17 mouse cellular contexts compared by ENCODE assay signal in the genomic region with DNA sequence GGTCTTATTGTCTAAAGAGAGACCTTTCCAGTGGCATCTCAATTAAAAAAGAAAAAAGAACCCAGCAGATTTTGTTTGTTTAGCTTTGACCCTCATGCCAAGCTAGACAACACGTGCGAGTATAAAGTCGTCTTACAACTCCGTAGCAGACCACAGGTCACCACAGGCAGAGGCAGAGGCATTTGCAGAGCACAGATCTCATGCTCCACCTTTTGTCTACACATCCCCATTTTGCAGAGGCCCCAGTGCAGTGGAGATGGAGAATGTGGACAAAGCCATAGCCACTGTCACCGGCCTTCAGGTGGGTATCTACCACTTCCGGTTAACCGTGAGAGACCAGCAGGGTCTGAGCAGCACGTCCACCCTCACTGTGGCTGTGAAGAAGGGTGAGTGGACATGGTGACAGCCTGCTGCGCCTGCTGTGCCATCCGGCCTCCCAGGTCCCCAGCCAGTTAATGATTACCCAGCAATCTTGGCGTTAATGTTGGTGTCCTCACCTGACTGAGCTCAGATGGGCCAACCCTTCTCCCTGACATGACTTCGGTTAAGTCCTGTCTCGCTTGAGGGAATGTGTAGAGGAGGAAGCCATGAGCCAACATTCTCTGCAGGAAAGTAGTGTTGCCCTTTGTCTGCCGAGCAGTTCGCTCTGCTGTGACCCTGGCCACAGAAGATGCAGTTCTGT. TPM values are rescaled to one million over a fixed set of nuclear protein-coding genes. Genes with fewer than 3 reads are reported as not detected.
A peak's percentile ranks its signal among the peaks of the same experiment; 100 is the strongest.
DNase-seq lines count a peak whose midpoint lies in the region; ATAC-seq and TF ChIP-seq lines count a peak whose summit lies in the region.
"Had no signal": no experiment of that assay in that cellular context is flagged by ENCODE, and none has a peak within 500 bp of the region (broad histone marks: within the 10 kb centered on the region; RNA-seq: fewer than 3 reads in every experiment).

No protein-coding gene starts in this region.

- H3K9me3 ChIP-seq in intestine, embryonic 14.5 days (ENCODE audit: control insufficient read depth, low read length): peaks cover 2% of the 10 kb centered on the region; the same call in 1 of the 2 replicates
- H3K9me3 ChIP-seq in kidney, embryonic 14.5 days (ENCODE audit: control insufficient read depth, low read length): peaks cover 9% of the 10 kb centered on the region; the same call in 1 of the 2 replicates
- 0 out of 2 replicates have a peak, but pooled peaks cover 2% of the 10 kb centered on the region for H3K9me3 ChIP-seq in midbrain, embryonic 14.5 days (ENCODE audit: control insufficient read depth, low read length)

- ATAC-seq in Patski: peak; percentile 91
- ATAC-seq in intestine, embryonic 14.5 days (replicated peaks; ENCODE audit: low FRiP score, low TSS enrichment, low read depth): peak; percentile 78
- ATAC-seq in kidney, embryonic 14.5 days (ENCODE audit: low FRiP score, low TSS enrichment): peak; percentile 91
- ATAC-seq in midbrain, embryonic 14.5 days (ENCODE audit: low FRiP score, low TSS enrichment): no peak
- ATAC-seq: forebrain, embryonic 14.5 days had no signal

- no peak overlapping the region for H3K4me2 ChIP-seq in intestine, embryonic 14.5 days (ENCODE audit: low read length)
- no peak overlapping the region for H3K4me2 ChIP-seq in kidney, embryonic 14.5 days (replicated peaks; ENCODE audit: low read depth, low read length)
- no peak overlapping the region for H3K4me2 ChIP-seq in midbrain, embryonic 14.5 days (ENCODE audit: low read length)
- H3K4me2 ChIP-seq: neural tube, embryonic 12.5 days had no signal

- no peak for TF ChIP-seq POLR2A in cerebellum, adult 2 months (IDR thresholded peaks at IDR 0.05; ENCODE audit: borderline replicate concordance, insufficient read depth, low read length)

- peak; percentile 73 for DNase-seq in Patski (ENCODE audit: low read depth, low spot score)
- peak; percentile 57 for DNase-seq in intestine, embryonic 14.5 days (ENCODE audit: low spot score)
- peak; percentile 91 for DNase-seq in large intestine, adult 2 months (ENCODE audit: low read depth, low spot score)
- no peak for DNase-seq in gastrocnemius, adult 18-20 months (ENCODE audit: low spot score)
- DNase-seq in midbrain, embryonic 14.5 days: no peak
- no peak for DNase-seq in spleen, adult 18-20 months
- DNase-seq in cerebellum, adult 2 months: no peak
- DNase-seq: adrenal gland, postnatal 25 days; cerebellum, adult 9-11 months; heart, postnatal 4 days; lung, adult 2 months had no signal

- CTCF ChIA-PET in Patski (lab: Charles Lee): interaction anchor here (0.7 to 1.4 kb wide), 2 partner anchors 31 to 41 kb away, joined by 3 read pairs; no protein-coding TSS in a partner anchor

- no peak overlapping the region for H3K4me3 ChIP-seq in intestine, embryonic 14.5 days (ENCODE audit: low read depth, low read length)
- H3K4me3 ChIP-seq in kidney, embryonic 14.5 days (ENCODE audit: low read length): no peak overlapping the region
- H3K4me3 ChIP-seq in midbrain, embryonic 14.5 days (replicated peaks; ENCODE audit: low read depth, low read length): no peak overlapping the region
- H3K4me3 ChIP-seq in cerebellum, adult 2 months (replicated peaks; ENCODE audit: insufficient read depth, low read depth, low read length): no peak overlapping the region
- H3K4me3 ChIP-seq: heart, embryonic 10.5 days; neural tube, embryonic 12.5 days had no signal

- POLR2A ChIA-PET in Patski (lab: Charles Lee): no interaction called here

- H3K9ac ChIP-seq in intestine, embryonic 14.5 days (ENCODE audit: low read length): no peak overlapping the region
- H3K9ac ChIP-seq in kidney, embryonic 14.5 days (ENCODE audit: low read depth, low read length): no peak overlapping the region
- H3K9ac ChIP-seq in midbrain, embryonic 14.5 days (replicated peaks; ENCODE audit: low read length): no peak overlapping the region
- H3K9ac ChIP-seq: neural tube, embryonic 12.5 days had no signal

- H3K36me3 ChIP-seq in intestine, embryonic 14.5 days (ENCODE audit: control insufficient read depth, insufficient read depth, low read length): no peaks in the 10 kb centered on the region
- no peaks in the 10 kb centered on the region for H3K36me3 ChIP-seq in kidney, embryonic 14.5 days (ENCODE audit: control insufficient read depth, insufficient read depth, low read length)
- H3K36me3 ChIP-seq in midbrain, embryonic 14.5 days (ENCODE audit: control insufficient read depth, insufficient read depth, low read length): no peaks in the 10 kb centered on the region
- H3K36me3 ChIP-seq: heart, embryonic 10.5 days; neural tube, embryonic 12.5 days had no signal

- no peak overlapping the region for H3K27ac ChIP-seq in intestine, embryonic 14.5 days (ENCODE audit: low read depth)
- peak overlapping the region; percentile 42; the same call in 1 of the 2 replicates for H3K27ac ChIP-seq in kidney, embryonic 14.5 days (ENCODE audit: low read depth, low read length)
- H3K27ac ChIP-seq in midbrain, embryonic 14.5 days (replicated peaks; ENCODE audit: low read depth, low read length): no peak overlapping the region
- H3K27ac ChIP-seq in cerebellum, adult 2 months (ENCODE audit: insufficient read depth, low read length): no peak overlapping the region
- H3K27ac ChIP-seq: heart, embryonic 10.5 days; macrophage; neural tube, embryonic 12.5 days had no signal

- TF ChIP-seq CTCF in Patski (IDR thresholded peaks at IDR 0.05): no peak
- no peak for TF ChIP-seq CTCF in cerebellum, adult 2 months (IDR thresholded peaks at IDR 0.05; ENCODE audit: borderline replicate concordance, insufficient read depth, low read depth, low read length)

- in situ Hi-C loops in Patski (cut with MboI; ENCODE audit: low pct_unique_long_range_greater_than_20kb): no loop called here

- H3K4me1 ChIP-seq in intestine, embryonic 14.5 days (replicated peaks; ENCODE audit: control insufficient read depth, insufficient read depth, low read length): no peaks in the 10 kb centered on the region
- H3K4me1 ChIP-seq in kidney, embryonic 14.5 days (ENCODE audit: control insufficient read depth, insufficient read depth, low read length): 0 out of 2 replicates have a peak, but pooled peaks cover 3% of the 10 kb centered on the region
- H3K4me1 ChIP-seq in midbrain, embryonic 14.5 days (ENCODE audit: control insufficient read depth, insufficient read depth, low read length): no peaks in the 10 kb centered on the region
- no peaks in the 10 kb centered on the region for H3K4me1 ChIP-seq in cerebellum, adult 2 months (ENCODE audit: control insufficient read depth, insufficient read depth, low read length)
- H3K4me1 ChIP-seq: heart, embryonic 10.5 days; neural tube, embryonic 12.5 days had no signal

- no peaks in the 10 kb centered on the region for H3K27me3 ChIP-seq in Patski
- H3K27me3 ChIP-seq in intestine, embryonic 14.5 days (replicated peaks; ENCODE audit: control insufficient read depth, insufficient read depth, low read length): no peaks in the 10 kb centered on the region
- H3K27me3 ChIP-seq in kidney, embryonic 14.5 days (ENCODE audit: control insufficient read depth, insufficient read depth, low read length): no peaks in the 10 kb centered on the region
- H3K27me3 ChIP-seq in midbrain, embryonic 14.5 days (ENCODE audit: control insufficient read depth, insufficient read depth, low read length): no peaks in the 10 kb centered on the region
- H3K27me3 ChIP-seq in cerebellum, adult 2 months (ENCODE audit: control insufficient read depth, insufficient read depth, low read length): no peaks in the 10 kb centered on the region
- H3K27me3 ChIP-seq: neural tube, embryonic 12.5 days had no signal

- 77% methylated on average over 15 of the region's 15 CpGs for WGBS in intestine, embryonic 14.5 days
- WGBS in kidney, embryonic 14.5 days: 64% methylated on average over 15 of the region's 15 CpGs
- 38% methylated on average over 15 of the region's 15 CpGs for WGBS in large intestine, adult 2 months
- WGBS in midbrain, embryonic 14.5 days: 89% methylated on average over 15 of the region's 15 CpGs
- 81% methylated on average over 15 of the region's 15 CpGs for WGBS in cerebellum, adult 2 months

RNA-seq across cellular contexts. Expression of a gene that starts 34.6 kb away (rescaled TPM):
- polyA plus RNA-seq in Patski (2021): 0.19 TPM
- polyA plus RNA-seq in intestine, embryonic 14.5 days (2014; fragmentation: Nextera tagmentation; extraction: Ambion mirVana): 0.74 and 0.98 TPM in 2 replicates
- polyA plus RNA-seq in kidney, embryonic 14.5 days (2014; fragmentation: Nextera tagmentation; extraction: Ambion mirVana): 0.29 and 0.64 TPM in 2 replicates
- polyA plus RNA-seq in large intestine, adult 2 months (2012; rRNA removed): 1.6 and 3.6 TPM in 2 replicates
- total RNA-seq in gastrocnemius, adult 18-20 months (2021): not detected
- polyA plus RNA-seq in midbrain, embryonic 14.5 days (2014; fragmentation: Nextera tagmentation; extraction: Ambion mirVana): 3.5 and 4.2 TPM in 2 replicates
- polyA plus RNA-seq in cerebellum, adult 2 months (2012; rRNA removed): 4.7 and 5.6 TPM in 2 replicates
- total RNA-seq: gastrocnemius, adult 8-10 months had no signal
- polyA plus RNA-seq: macrophage had no signal

RNA-seq across cellular contexts. Expression of a gene that starts 48.0 kb away (rescaled TPM):
- polyA plus RNA-seq in Patski (2021): 33.8 TPM
- 58.9 and 61.1 TPM in 2 replicates for polyA plus RNA-seq in intestine, embryonic 14.5 days (2014; fragmentation: Nextera tagmentation; extraction: Ambion mirVana)
- 68.8 and 79.9 TPM in 2 replicates for polyA plus RNA-seq in kidney, embryonic 14.5 days (2014; fragmentation: Nextera tagmentation; extraction: Ambion mirVana)
- 15.8 and 25.5 TPM in 2 replicates for polyA plus RNA-seq in large intestine, adult 2 months (2012; rRNA removed)
- total RNA-seq in gastrocnemius, adult 18-20 months (2021): 1 to 10 TPM; 7.7 to 8.2 TPM
- polyA plus RNA-seq in midbrain, embryonic 14.5 days (2014; fragmentation: Nextera tagmentation; extraction: Ambion mirVana): 36.4 and 40.4 TPM in 2 replicates
- polyA plus RNA-seq in cerebellum, adult 2 months (2012; rRNA removed): 43.4 and 46.3 TPM in 2 replicates

RNA-seq across cellular contexts. Expression of a gene that starts 48.2 kb away (rescaled TPM):
- polyA plus RNA-seq in Patski (2021): 132 TPM
- 103 and 118 TPM in 2 replicates for polyA plus RNA-seq in intestine, embryonic 14.5 days (2014; fragmentation: Nextera tagmentation; extraction: Ambion mirVana)
- 81.8 and 91.6 TPM in 2 replicates for polyA plus RNA-seq in kidney, embryonic 14.5 days (2014; fragmentation: Nextera tagmentation; extraction: Ambion mirVana)
- 57.4 and 65.0 TPM in 2 replicates for polyA plus RNA-seq in large intestine, adult 2 months (2012; rRNA removed)
- total RNA-seq in gastrocnemius, adult 18-20 months (2021): 100 to 1,000 TPM; 153 TPM
- 40.3 and 46.3 TPM in 2 replicates for polyA plus RNA-seq in midbrain, embryonic 14.5 days (2014; fragmentation: Nextera tagmentation; extraction: Ambion mirVana)
- 150 and 152 TPM in 2 replicates for polyA plus RNA-seq in cerebellum, adult 2 months (2012; rRNA removed)

RNA-seq across cellular contexts. Expression of a gene that starts 58.0 kb away (rescaled TPM):
- polyA plus RNA-seq in Patski (2021): 15.6 TPM
- 10.3 and 11.5 TPM in 2 replicates for polyA plus RNA-seq in intestine, embryonic 14.5 days (2014; fragmentation: Nextera tagmentation; extraction: Ambion mirVana)
- polyA plus RNA-seq in kidney, embryonic 14.5 days (2014; fragmentation: Nextera tagmentation; extraction: Ambion mirVana): 8.4 and 8.7 TPM in 2 replicates
- polyA plus RNA-seq in large intestine, adult 2 months (2012; rRNA removed): 3.4 and 5.3 TPM in 2 replicates
- 1 to 10 TPM; 7.9 to 8.3 TPM for total RNA-seq in gastrocnemius, adult 18-20 months (2021)
- 12.1 and 16.5 TPM in 2 replicates for polyA plus RNA-seq in midbrain, embryonic 14.5 days (2014; fragmentation: Nextera tagmentation; extraction: Ambion mirVana)
- 42.6 and 43.6 TPM in 2 replicates for polyA plus RNA-seq in cerebellum, adult 2 months (2012; rRNA removed)

Comparison
In these comparisons a context has a peak if more than half of its experiments do, and no peak if none do; other contexts are left out.
1. DNase-seq: peak in Patski (single experiment), intestine, embryonic 14.5 days (single experiment) and large intestine, adult 2 months (single experiment); none in gastrocnemius, adult 18-20 months (single experiment), midbrain, embryonic 14.5 days (single experiment), spleen, adult 18-20 months (0 of 2) and cerebellum, adult 2 months (0 of 2).